In genomic region chr2:128145433-128145832, GRCm38 (mm10) we compare ENCODE assay signal across 27 mouse cellular contexts. TPM values are rescaled to one million over a fixed set of nuclear protein-coding genes. Genes with fewer than 3 reads are reported as not detected.
DNase-seq lines count a peak whose midpoint lies in the region; ATAC-seq and TF ChIP-seq lines count a peak whose summit lies in the region.
"Had no signal": no experiment of that assay in that cellular context is flagged by ENCODE, and none has a peak within 500 bp of the region (broad histone marks: within the 10 kb centered on the region; RNA-seq: fewer than 3 reads in every experiment).

No protein-coding gene starts in this region.

- no peak overlapping the region for H3K27ac ChIP-seq in kidney, adult 2 months (ENCODE audit: insufficient read depth, low read depth, low read length)
- H3K27ac ChIP-seq in liver, embryonic 13.5 days = 0 out of 2 replicates have a peak overlapping the region, but pooled peaks have one; percentile 18
- H3K27ac ChIP-seq in liver, embryonic 11.5 days (ENCODE audit: low read depth, low read length) = no peak overlapping the region
- no peak overlapping the region; the same call in 1 of the 2 replicates for H3K27ac ChIP-seq in lung, postnatal 0 days (ENCODE audit: low read length)
- H3K27ac ChIP-seq: embryonic facial prominence, embryonic 10.5 days; embryonic facial prominence, embryonic 13.5 days; forebrain, embryonic 12.5 days; forebrain, embryonic 15.5 days; hindbrain, embryonic 12.5 days; hindbrain, embryonic 15.5 days had no signal

- H3K9ac ChIP-seq in liver, embryonic 13.5 days = no peak overlapping the region
- no peak overlapping the region for H3K9ac ChIP-seq in liver, embryonic 11.5 days (ENCODE audit: low read depth, low read length)
- H3K9ac ChIP-seq in lung, postnatal 0 days (replicated peaks; ENCODE audit: low read depth) = no peak overlapping the region
- H3K9ac ChIP-seq: embryonic facial prominence, embryonic 13.5 days; forebrain, embryonic 12.5 days; forebrain, embryonic 15.5 days; heart, embryonic 12.5 days; hindbrain, embryonic 12.5 days; hindbrain, embryonic 15.5 days had no signal

- TF ChIP-seq CTCF in kidney, adult 2 months (conservative IDR thresholded peaks at IDR 0.05; ENCODE audit: insufficient read depth, insufficient read length, low read depth, low read length) = no peak
- TF ChIP-seq CTCF in lung, postnatal 0 days (IDR thresholded peaks at IDR 0.05) = no peak
- TF ChIP-seq CTCF in lung, adult 2 months (IDR thresholded peaks at IDR 0.05; ENCODE audit: insufficient read depth, low read length) = no peak

- TF ChIP-seq POLR2A in kidney, adult 2 months (IDR thresholded peaks at IDR 0.05; ENCODE audit: low read depth, low read length) = no peak
- no peak for TF ChIP-seq POLR2A in lung, adult 2 months (IDR thresholded peaks at IDR 0.05; ENCODE audit: borderline replicate concordance, extremely low read depth, low read depth, low read length)

- no peak for TF ChIP-seq EP300 in lung, postnatal 0 days (IDR thresholded peaks at IDR 0.05)

- ATAC-seq in liver, embryonic 13.5 days (ENCODE audit: low read depth) = no peak
- no peak for ATAC-seq in liver, embryonic 11.5 days (replicated peaks; ENCODE audit: low FRiP score)
- ATAC-seq in lung, postnatal 0 days = no peak
- ATAC-seq: activated CD4-positive, CD25-positive, alpha-beta regulatory T cell, adult 4 months; CD4-positive, CD25-positive, alpha-beta regulatory T cell, adult 4 months; forebrain, embryonic 15.5 days had no signal

- WGBS in kidney, adult 2 months = 63% methylated on average over 3 of the region's 3 CpGs
- WGBS in liver, embryonic 13.5 days (ENCODE audit: insufficient replicate concordance) = 67% methylated on average over 3 of the region's 3 CpGs
- 82% methylated on average over 3 of the region's 3 CpGs for WGBS in liver, embryonic 11.5 days
- WGBS in lung, postnatal 0 days = 66% methylated on average over 3 of the region's 3 CpGs
- 76% methylated on average over 3 of the region's 3 CpGs for WGBS in lung, adult 2 months

- H3K27me3 ChIP-seq in kidney, adult 2 months (replicated peaks; ENCODE audit: control insufficient read depth, insufficient read depth, low read length) = no peaks in the 10 kb centered on the region
- H3K27me3 ChIP-seq in liver, embryonic 13.5 days = no peaks in the 10 kb centered on the region
- H3K27me3 ChIP-seq in liver, embryonic 11.5 days (replicated peaks; ENCODE audit: control insufficient read depth, insufficient read depth, low read length) = no peaks in the 10 kb centered on the region
- no peaks in the 10 kb centered on the region for H3K27me3 ChIP-seq in lung, postnatal 0 days (replicated peaks; ENCODE audit: insufficient read depth, low read length)
- H3K27me3 ChIP-seq: embryonic facial prominence, embryonic 13.5 days; forebrain, embryonic 12.5 days; forebrain, embryonic 15.5 days; heart, embryonic 12.5 days; hindbrain, embryonic 12.5 days; hindbrain, embryonic 15.5 days had no signal

- no peaks in the 10 kb centered on the region; the same call in 1 of the 2 replicates for H3K36me3 ChIP-seq in kidney, adult 2 months (ENCODE audit: control insufficient read depth, insufficient read depth, low read length)
- peaks cover 39% of the 10 kb centered on the region for H3K36me3 ChIP-seq in liver, embryonic 13.5 days
- peaks cover 8% of the 10 kb centered on the region; the same call in 1 of the 2 replicates for H3K36me3 ChIP-seq in liver, embryonic 11.5 days (ENCODE audit: control insufficient read depth, insufficient read depth, low read length)
- peaks cover 8% of the 10 kb centered on the region; the same call in 1 of the 2 replicates for H3K36me3 ChIP-seq in lung, postnatal 0 days (ENCODE audit: insufficient read depth, low read length)
- H3K36me3 ChIP-seq: forebrain, embryonic 15.5 days had no signal

- H3K4me3 ChIP-seq in kidney, adult 2 months (ENCODE audit: insufficient read depth, low read depth, low read length) = no peak overlapping the region
- no peak overlapping the region for H3K4me3 ChIP-seq in liver, embryonic 13.5 days (replicated peaks)
- H3K4me3 ChIP-seq in liver, embryonic 11.5 days (ENCODE audit: low read depth, low read length) = no peak overlapping the region
- H3K4me3 ChIP-seq in lung, postnatal 0 days (ENCODE audit: low read depth, low read length) = no peak overlapping the region
- no peak overlapping the region for H3K4me3 ChIP-seq in lung, adult 2 months (replicated peaks; ENCODE audit: extremely low read depth, low read depth, low read length)
- H3K4me3 ChIP-seq: embryonic facial prominence, embryonic 10.5 days; embryonic facial prominence, embryonic 13.5 days; erythroblast, embryonic 14.5 days; forebrain, embryonic 12.5 days; forebrain, embryonic 15.5 days; heart, embryonic 12.5 days; hindbrain, embryonic 12.5 days; hindbrain, embryonic 15.5 days had no signal

- peak; percentile 31 for DNase-seq in kidney, adult 2 months
- no peak for DNase-seq in kidney, postnatal 10 days
- DNase-seq in liver, embryonic 13.5 days = no peak
- DNase-seq in liver, embryonic 11.5 days (ENCODE audit: low spot score) = no peak
- peak; percentile 28 for DNase-seq in lung, postnatal 0 days (ENCODE audit: low spot score)
- DNase-seq in lung, adult 2 months = no peak
- DNase-seq in NIH3T3 (ENCODE audit: low read depth) = peak; percentile 70
- DNase-seq: adrenal gland, adult 8-10 months; adrenal gland, postnatal 25 days; cerebellum, adult 11-12 months; cerebellum, adult 8-10 months; cerebellum, postnatal 10 days; cerebellum, postnatal 36 days; embryo, embryonic 11 days; gastrocnemius, postnatal 25 days; heart, adult 18-20 months; heart, postnatal 14 days had no signal

- H3K4me2 ChIP-seq in liver, embryonic 13.5 days = no peak overlapping the region
- no peak overlapping the region for H3K4me2 ChIP-seq in liver, embryonic 11.5 days
- no peak overlapping the region for H3K4me2 ChIP-seq in lung, postnatal 0 days (replicated peaks; ENCODE audit: low read depth, low read length)
- H3K4me2 ChIP-seq: embryonic facial prominence, embryonic 13.5 days; forebrain, embryonic 12.5 days; forebrain, embryonic 15.5 days; heart, embryonic 12.5 days; hindbrain, embryonic 12.5 days; hindbrain, embryonic 15.5 days had no signal

- peaks cover 3% of the 10 kb centered on the region; the same call in 1 of the 2 replicates for H3K4me1 ChIP-seq in kidney, adult 2 months (ENCODE audit: control insufficient read depth, insufficient read depth, low read length)
- peaks cover 57% of the 10 kb centered on the region for H3K4me1 ChIP-seq in liver, embryonic 13.5 days (replicated peaks)
- H3K4me1 ChIP-seq in liver, embryonic 11.5 days (replicated peaks; ENCODE audit: control insufficient read depth, insufficient read depth, low read length) = peaks cover 19% of the 10 kb centered on the region
- no peaks in the 10 kb centered on the region for H3K4me1 ChIP-seq in lung, postnatal 0 days (ENCODE audit: insufficient read depth, low read depth, low read length)
- H3K4me1 ChIP-seq in lung, adult 2 months (ENCODE audit: control insufficient read depth, insufficient read depth, low read length) = no peaks in the 10 kb centered on the region

- H3K9me3 ChIP-seq in liver, embryonic 13.5 days (replicated peaks) = no peaks in the 10 kb centered on the region
- no peaks in the 10 kb centered on the region for H3K9me3 ChIP-seq in liver, embryonic 11.5 days (ENCODE audit: control insufficient read depth, low read length)
- H3K9me3 ChIP-seq in lung, postnatal 0 days (ENCODE audit: low read length) = no peaks in the 10 kb centered on the region
- H3K9me3 ChIP-seq: embryonic facial prominence, embryonic 10.5 days; embryonic facial prominence, embryonic 13.5 days; forebrain, embryonic 12.5 days; forebrain, embryonic 15.5 days; heart, embryonic 12.5 days; hindbrain, embryonic 12.5 days; hindbrain, embryonic 15.5 days had no signal

RNA-seq across cellular contexts. Expression of gene Bcl2l11, which starts 19.6 kb away (rescaled TPM):
- polyA plus RNA-seq in kidney, adult 2 months (2012; rRNA removed) = 7.1 and 7.8 TPM in 2 replicates
- 5.1 and 6.8 TPM in 2 replicates for polyA plus RNA-seq in liver, embryonic 13.5 days (2015; fragmentation: Nextera tagmentation; extraction: Ambion mirVana)
- polyA plus RNA-seq in liver, embryonic 11.5 days (2014; fragmentation: Nextera tagmentation; extraction: Ambion mirVana) = 15.1 and 15.3 TPM in 2 replicates
- polyA plus RNA-seq in lung, postnatal 0 days (2015; fragmentation: Nextera tagmentation; extraction: Ambion mirVana) = 18.5 and 18.6 TPM in 2 replicates
- 22.3 and 24.5 TPM in 2 replicates for polyA plus RNA-seq in lung, adult 2 months (2012; rRNA removed)

Comparison
In these comparisons a context has a peak if more than half of its experiments do, and no peak if none do; other contexts are left out.
1. DNase-seq: peak in kidney, adult 2 months (single experiment), lung, postnatal 0 days (single experiment) and NIH3T3 (single experiment); none in kidney, postnatal 10 days (single experiment), liver, embryonic 13.5 days (single experiment), liver, embryonic 11.5 days (single experiment) and lung, adult 2 months (single experiment).